Mouse (Mus musculus) layer of hippocampus, adult 2 months (tissue): ENCODE data around the gene Ubxn10. TPM values are rescaled to one million over a fixed set of nuclear protein-coding genes. Genes with fewer than 3 reads are reported as not detected.

Experiments used
- DNase-seq, 2 experiments: peaks; one replicate each; pipeline ENCODE4 v3.0.0; 2022; ENCODE audit warnings: low spot score in 2 of 2
- H3K27ac ChIP-seq: fragments of 200-600 bp; 2 replicates; pipeline ENCODE4 v1.8.1; 2022
- H3K4me3 ChIP-seq: fragments of 200-600 bp; 2 replicates; pipeline ENCODE4 v1.8.1; 2022; ENCODE audit warnings: mild to moderate bottlenecking
- CTCF ChIP-seq: fragments of 200-600 bp; conservative IDR thresholded peaks from 2 replicates; pipeline ENCODE4 v1.8.1; 2022; ENCODE audit warnings: antibody characterized with exemption, mild to moderate bottlenecking, moderate library complexity
- long read RNA-seq, 2 experiments: library from polyadenylated mRNA; stranded (forward); transcript quantifications; one replicate each; pipeline ENCODE4 v2.0.0; 2021; ENCODE audit warnings: borderline mapping rate in 2 of 2
- total RNA-seq, 2 experiments: library from RNA; stranded (reverse); gene quantifications; 2 replicates each; pipeline ENCODE4 v1.2.3; 2021

The Ubxn10 gene
- total RNA-seq: 1 to 10 TPM; 1.9 to 2.1 TPM
- long read RNA-seq, experiment 1, partial matches to known transcripts: 0 of 2 reads
- long read RNA-seq, experiment 1, other reads (novel, unspliced or antisense): 0 of 2 reads
- long read RNA-seq, experiment 2, partial matches to known transcripts: 0 of 4 reads
- long read RNA-seq, experiment 2, other reads (novel, unspliced or antisense): 1 of 4 reads

DNA sequence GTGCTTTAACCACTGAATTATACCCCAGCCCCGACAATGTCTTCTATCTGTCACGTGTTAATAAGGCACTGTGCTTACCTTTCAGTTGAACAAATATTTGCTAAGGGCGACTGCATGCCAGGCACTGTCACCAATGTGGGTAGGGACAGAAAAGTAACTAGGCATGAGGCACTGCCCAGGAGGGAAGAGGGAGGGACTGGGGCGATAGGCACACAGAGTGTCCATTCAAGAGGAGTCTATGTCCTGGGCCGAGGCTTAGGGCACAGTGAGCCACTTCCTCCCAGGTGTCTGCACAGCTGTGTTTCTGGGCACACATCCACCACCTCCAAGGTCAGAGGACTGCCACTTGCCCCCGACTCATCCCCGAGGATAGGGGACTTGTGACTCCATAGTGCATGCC is at the start of gene Ubxn10:
Gene Ubxn10, minus strand, starts transcription at position 137 of the 400 bp plus-strand sequence.
- DNase-seq: no peak
- no peak for TF ChIP-seq CTCF
- Histone ChIP-seq H3K27ac (peak within 1 kb of the TSS; percentile 64), H3K4me3 (no peak within 1 kb of the TSS)

DNA sequence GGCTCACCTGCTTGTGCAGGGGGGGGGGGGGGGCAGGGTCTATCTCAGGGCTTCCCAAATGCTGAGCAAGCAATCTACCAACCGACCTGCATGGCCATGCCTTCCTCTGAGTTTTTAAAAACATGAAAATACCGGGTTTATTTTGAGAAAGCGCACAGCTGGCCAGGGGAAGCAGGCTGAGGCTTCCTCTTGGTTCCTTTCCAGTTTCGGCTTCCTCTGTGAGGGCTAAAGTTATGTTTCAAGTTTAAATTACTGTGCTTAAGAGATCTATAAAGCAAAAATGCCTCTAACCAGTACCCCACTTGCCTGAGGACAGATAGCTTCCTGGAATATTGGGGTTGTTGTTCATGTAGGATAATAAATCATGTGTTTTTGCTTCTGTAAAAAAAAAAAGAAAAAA is 49.2 kb upstream of the Ubxn10 start:
- Histone ChIP-seq H3K27ac (no peak overlapping the region), H3K4me3 (no peak overlapping the region)
- TF ChIP-seq CTCF: no peak
- no peak for DNase-seq

DNA sequence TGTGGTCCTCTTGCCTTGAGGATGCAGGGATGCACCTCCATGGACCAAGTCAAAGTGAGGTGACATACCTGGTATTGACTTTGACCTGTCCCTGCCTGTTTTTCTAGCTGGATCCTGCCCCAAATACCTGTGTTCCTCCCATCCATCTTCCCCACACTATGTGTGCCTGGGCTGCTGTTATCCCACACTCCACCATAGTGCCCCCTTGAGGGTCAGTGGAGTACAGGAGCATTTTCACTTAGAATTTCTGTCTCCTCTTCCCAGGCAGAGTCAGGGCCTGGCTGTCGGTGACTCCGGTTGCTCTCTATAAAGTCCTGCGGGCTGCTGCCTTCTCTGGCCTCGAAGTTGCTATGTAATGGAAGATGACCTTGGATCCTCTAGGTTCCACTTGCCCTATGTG is 48.8 kb upstream of the Ubxn10 start:
- H3K27ac ChIP-seq: no peak overlapping the region
- peak; percentile 54 for TF ChIP-seq CTCF

GRCm38 (mm10) chr4:138782098-138782497 is 45.1 kb upstream of the Ubxn10 start:
- peak; percentile 43 to 53 for DNase-seq
- no peak overlapping the region; the same call in 1 of the 2 replicates for H3K27ac ChIP-seq
- no peak for TF ChIP-seq CTCF
- no peak overlapping the region for H3K4me3 ChIP-seq

More for the DNA sequence above, 48.8 kb upstream of the Ubxn10 start:
- H3K4me3 ChIP-seq: no peak overlapping the region
- no peak for DNase-seq

DNA sequence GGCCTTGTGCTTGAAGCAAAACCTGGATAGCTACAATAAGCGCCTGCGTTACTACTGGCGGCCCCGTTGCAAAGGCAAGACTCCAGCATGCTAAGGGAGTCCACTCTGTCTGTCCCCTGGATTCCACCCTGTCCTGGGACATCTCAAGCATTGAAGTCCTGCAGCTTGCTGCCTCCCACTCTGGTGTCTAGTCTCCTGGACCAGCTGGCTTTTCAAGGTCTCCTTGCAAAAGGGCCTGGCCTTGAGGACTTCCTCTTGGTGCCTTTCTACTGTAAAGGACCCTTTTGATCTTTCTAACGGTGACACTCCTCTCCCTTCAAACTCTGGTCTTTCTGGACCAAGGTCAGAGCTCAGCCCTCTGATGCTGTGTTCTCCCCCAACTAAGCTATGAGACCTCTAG is 43.3 kb upstream of the Ubxn10 start:
- Histone ChIP-seq H3K27ac (no peak overlapping the region), H3K4me3 (no peak overlapping the region)
- DNase-seq: no peak
- TF ChIP-seq CTCF: no peak

DNA sequence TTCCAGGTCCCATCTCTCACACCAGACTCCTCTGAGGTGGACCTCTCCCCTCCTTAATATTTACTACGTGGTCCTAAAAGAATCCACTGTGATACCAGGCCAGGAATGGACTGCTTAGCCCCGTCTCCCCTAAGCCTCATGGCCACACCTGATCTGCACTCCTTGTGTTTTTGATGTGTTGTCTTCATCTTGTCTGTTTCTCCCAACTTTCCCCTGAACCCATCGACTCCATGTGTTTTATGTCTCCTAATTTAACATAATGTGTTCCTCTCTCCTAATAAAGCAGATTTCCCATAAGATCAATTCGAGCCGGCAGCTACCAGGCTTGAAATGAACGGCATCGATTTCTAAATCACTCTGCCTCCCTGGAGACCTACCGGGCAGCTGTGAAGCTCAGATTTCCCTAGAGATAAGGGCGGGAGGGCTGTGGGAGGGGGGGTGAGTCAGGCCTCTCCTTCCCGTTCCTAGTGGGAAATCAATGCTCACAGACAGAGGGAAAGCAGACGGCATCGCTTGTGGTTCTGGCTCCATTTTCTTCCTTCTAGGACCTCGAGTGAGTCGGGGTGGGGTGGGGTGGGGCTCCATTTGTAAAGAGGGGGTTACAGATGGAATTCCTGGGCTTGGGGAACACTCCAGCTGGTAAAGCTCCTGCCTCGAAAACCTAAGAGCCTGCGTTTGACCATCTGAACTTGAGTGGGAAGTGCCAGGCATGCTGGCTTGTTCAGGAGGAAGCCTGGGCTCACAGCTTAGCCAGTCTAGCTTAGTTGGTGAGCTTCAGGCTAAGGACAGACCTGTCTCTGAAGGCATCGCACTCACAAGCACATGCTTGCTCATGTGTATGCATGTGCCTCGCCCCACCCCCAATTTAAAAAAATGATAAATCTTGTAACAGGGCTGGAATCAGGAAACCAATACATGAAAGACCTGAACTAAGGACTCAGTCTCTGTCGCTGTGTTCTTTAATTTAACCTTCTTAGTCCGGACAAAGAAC is 40.7 kb upstream of the Ubxn10 start:
- Histone ChIP-seq H3K4me3 (no peak overlapping the region), H3K27ac (peak overlapping the region; percentile 57)
- no peak for TF ChIP-seq CTCF
- no peak for DNase-seq

DNA sequence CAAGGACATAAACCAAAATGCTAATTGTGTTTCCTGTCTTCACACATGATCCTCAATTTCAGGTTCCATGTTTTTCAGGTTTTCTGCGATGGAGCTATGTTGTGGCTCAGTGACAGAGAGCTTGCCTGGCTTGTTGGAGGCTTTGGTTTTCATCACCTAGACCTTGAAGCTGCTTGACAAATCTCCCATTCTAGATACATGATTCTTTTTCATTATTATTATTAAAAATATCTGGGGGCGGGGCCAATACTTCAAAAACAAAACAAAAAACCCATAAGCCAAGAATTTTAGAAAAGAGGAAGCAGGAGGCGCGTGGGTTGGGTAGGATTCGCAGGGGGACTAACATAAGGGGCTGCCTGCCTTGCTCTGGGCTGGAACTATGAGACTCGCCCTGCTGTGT is 38.5 kb upstream of the Ubxn10 start, which contains the start of gene Pla2g2d:
Gene Pla2g2d, plus strand, starts transcription at position 301 of the 400 bp plus-strand sequence.
- H3K27ac ChIP-seq: peak within 1 kb of the TSS; percentile 76
- TF ChIP-seq CTCF: no peak
- no peak for DNase-seq
- no peak within 1 kb of the TSS for H3K4me3 ChIP-seq

DNA sequence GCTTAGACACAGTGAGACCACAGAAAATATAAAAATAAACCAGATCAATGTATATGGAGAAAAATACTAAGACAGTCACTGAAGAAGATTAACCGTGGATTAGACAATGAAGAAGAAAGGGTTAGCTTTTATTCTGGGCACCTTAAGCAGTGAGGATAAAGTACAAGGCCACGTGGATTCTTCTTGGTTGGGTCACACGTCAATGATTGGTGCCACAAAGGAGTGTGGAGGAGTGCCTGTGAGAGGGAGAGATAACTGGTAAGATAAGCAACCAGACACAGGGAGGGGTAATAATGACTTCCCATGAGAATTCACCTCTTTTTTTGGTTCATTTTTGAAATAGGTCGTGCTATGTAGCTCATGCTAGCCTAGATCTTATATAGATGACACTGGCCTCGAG is 35.4 kb upstream of the Ubxn10 start:
- TF ChIP-seq CTCF: no peak
- no peak overlapping the region for H3K4me3 ChIP-seq
- no peak for DNase-seq
- H3K27ac ChIP-seq: no peak overlapping the region

GRCm38 (mm10) chr4:138771970-138772369 is 35.0 kb upstream of the Ubxn10 start:
- H3K27ac ChIP-seq: no peak overlapping the region
- no peak for TF ChIP-seq CTCF
- DNase-seq: no peak
- H3K4me3 ChIP-seq: no peak overlapping the region

DNA sequence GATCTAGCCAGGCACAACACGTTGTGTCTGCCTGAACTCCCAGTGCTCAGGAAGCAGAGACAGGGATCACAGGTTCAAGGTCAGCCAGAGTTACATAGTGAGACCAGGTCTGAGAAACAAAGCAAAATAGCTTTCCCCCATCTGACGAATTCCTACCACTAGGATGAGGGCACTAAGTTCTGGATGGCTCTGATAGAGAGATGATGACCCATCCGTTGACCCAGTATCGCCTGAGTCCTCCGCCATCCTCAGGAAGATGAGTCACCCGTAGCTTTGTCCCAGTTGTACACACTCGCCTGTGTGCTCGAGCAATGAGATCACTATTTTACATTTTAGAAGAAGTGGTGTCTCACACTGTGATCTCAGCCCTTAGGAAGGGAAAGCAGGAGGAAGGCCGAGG is 25.3 kb upstream of the Ubxn10 start:
- Histone ChIP-seq H3K4me3 (no peak overlapping the region), H3K27ac (no peak overlapping the region)
- no peak for TF ChIP-seq CTCF
- DNase-seq: no peak

GRCm38 (mm10) chr4:138757416-138757815 is 20.4 kb upstream of the Ubxn10 start, which contains the start of gene Pla2g2f:
Pla2g2f (minus strand) TSS chr4:138757626.
- Histone ChIP-seq H3K27ac (peak within 1 kb of the TSS; percentile 64; the same call in 1 of the 2 replicates), H3K4me3 (no peak within 1 kb of the TSS)
- no peak for TF ChIP-seq CTCF
- DNase-seq: no peak

- peak overlapping the region; percentile 64 for H3K27ac ChIP-seq
- no peak for TF ChIP-seq CTCF
- no peak overlapping the region for H3K4me3 ChIP-seq
- no peak for DNase-seq
These were observed 19.0 kb upstream of the Ubxn10 start for GRCm38 (mm10) chr4:138755983-138756382.

GRCm38 (mm10) chr4:138755439-138755838 is 18.5 kb upstream of the Ubxn10 start:
- TF ChIP-seq CTCF: no peak
- Histone ChIP-seq H3K4me3 (no peak overlapping the region), H3K27ac (peak overlapping the region; percentile 64)
- DNase-seq: no peak
